Mouse (Mus musculus) midbrain, embryonic 12.5 days (tissue): ENCODE measurements at regions not wholly inside any gene's neighbourhood (a gene's known extent, or its start where the extent isn't known, plus 50 kb on each side); places are given as distances from the start of the nearest gene placed in this dataset.

Experiments
- ATAC-seq: fragments of 200-750 bp; cut with Nextera tagmentation; 2 replicates; pipeline ENCODE4 v1.8.0; 2017; ENCODE audit warnings: low read depth, moderate TSS enrichment, moderate library complexity; ENCODE audit not compliant: low FRiP score
- H3K27ac ChIP-seq: fragments of 300-500 bp; sonication (generic); replicated peaks from 2 replicates; pipeline ENCODE4 v1.5.1; 2016; ENCODE audit warnings: mild to moderate bottlenecking
- H3K27me3 ChIP-seq: fragments of 300-500 bp; sonication (generic); 2 replicates; pipeline ENCODE4 v1.6.1; 2016; ENCODE audit warnings: mild to moderate bottlenecking
- H3K36me3 ChIP-seq: fragments of 300-500 bp; sonication (generic); 2 replicates; pipeline ENCODE4 v1.6.1; 2016
- H3K4me1 ChIP-seq: fragments of 300-500 bp; sonication (generic); 2 replicates; pipeline ENCODE4 v1.6.1; 2016
- H3K4me2 ChIP-seq: fragments of 300-500 bp; sonication (generic); replicated peaks from 2 replicates; pipeline ENCODE4 v1.6.1; 2016; ENCODE audit warnings: mild to moderate bottlenecking, moderate library complexity
- H3K4me3 ChIP-seq: fragments of 300-500 bp; sonication (generic); 2 replicates; pipeline ENCODE4 v1.5.1; 2016; ENCODE audit warnings: mild to moderate bottlenecking
- H3K9ac ChIP-seq: fragments of 300-500 bp; sonication (generic); replicated peaks from 2 replicates; pipeline ENCODE4 v1.6.1; 2016; ENCODE audit warnings: mild to moderate bottlenecking, moderate library complexity
- H3K9me3 ChIP-seq: fragments of 300-500 bp; sonication (generic); 2 replicates; pipeline ENCODE4 v1.6.1; 2016; ENCODE audit warnings: mild to moderate bottlenecking
- WGBS: fragments of 180-500 bp; shearing (Covaris S2); methylation state at CpG from one replicate; pipeline ENCODE4 v1.1.7; 2016; 5-methylcytosine and 5-hydroxymethylcytosine counted together

DNA sequence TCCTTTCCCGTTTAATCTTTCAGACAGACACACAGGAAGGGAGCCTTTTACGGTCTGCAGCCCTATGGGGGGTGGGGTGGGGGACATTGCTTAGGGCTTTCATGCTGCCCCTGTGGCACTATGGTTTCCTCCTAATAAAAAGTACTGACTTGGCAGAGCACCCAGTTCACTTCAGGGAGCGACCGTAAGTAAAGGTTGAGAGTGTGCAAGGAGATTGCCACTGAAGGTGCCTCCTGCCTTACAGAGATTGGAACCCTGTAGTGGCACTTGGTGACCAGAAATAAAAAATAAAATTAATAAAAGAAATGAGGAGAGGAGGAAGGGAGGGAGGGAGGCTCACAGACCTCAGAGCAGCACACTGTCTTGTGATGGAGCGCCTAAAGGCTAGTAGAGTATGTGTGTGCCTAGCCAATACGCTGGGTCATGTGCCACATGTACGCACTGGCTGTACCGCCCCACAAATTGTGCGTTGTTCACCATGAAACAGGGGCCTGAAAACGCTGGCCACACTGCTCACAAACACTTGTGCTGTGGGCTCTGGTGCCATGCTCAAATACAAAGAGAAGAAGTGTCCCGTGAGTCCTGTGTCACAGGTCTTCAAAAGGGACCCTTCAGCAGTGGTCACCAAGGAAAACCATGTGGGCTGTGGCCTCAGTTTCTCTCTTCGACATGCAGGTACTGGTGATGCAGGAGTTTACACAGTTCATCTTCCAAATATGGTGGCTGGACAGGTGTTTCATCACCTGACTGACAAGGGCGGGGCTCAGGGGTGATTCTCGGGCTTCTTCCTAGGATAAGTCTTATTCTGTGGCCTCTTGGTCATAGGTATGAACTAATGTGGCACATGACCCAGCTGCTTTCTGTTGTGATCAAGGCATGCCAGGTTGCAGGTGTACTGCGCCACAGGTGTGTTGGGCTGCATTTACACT is 250.5 kb upstream of the Irx4 start:
- Histone ChIP-seq H3K4me1 (no peaks in the 10 kb centered on the region), H3K36me3 (no peaks in the 10 kb centered on the region), H3K4me3 (no peak overlapping the region), H3K9me3 (no peaks in the 10 kb centered on the region), H3K4me2 (peak overlapping the region; percentile 6; the same call in 1 of the 2 replicates), H3K27ac (no peak overlapping the region), H3K9ac (no peak overlapping the region), H3K27me3 (peaks cover 27% of the 10 kb centered on the region)
- 86% methylated on average over 15 of the region's 15 CpGs for WGBS
- ATAC-seq, result no peak

DNA sequence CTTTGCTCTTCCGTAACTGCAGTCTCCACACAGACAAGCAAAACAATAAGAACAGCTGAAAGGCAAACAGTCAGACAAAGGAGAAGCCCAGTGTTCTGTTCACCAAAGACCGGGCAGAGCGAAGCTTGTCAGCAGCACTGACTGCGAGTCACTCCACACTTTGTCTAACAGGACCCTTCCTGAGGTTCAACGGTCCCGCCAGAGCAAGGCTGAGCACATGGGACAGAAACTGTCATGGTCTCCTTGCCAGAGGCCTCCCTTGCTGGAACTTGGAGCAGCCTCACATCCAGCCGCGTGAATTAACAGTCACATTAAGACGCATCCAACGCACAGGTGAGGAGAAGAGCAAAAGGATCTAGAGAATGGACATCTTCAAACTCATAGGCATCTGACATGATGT is 241.1 kb upstream of the Irx4 start:
- Histone ChIP-seq H3K9ac (no peak overlapping the region), H3K27ac (no peak overlapping the region), H3K36me3 (no peaks in the 10 kb centered on the region), H3K4me1 (peaks cover 6% of the 10 kb centered on the region; the same call in 1 of the 2 replicates), H3K4me3 (no peak overlapping the region), H3K9me3 (no peaks in the 10 kb centered on the region), H3K27me3 (peaks cover 28% of the 10 kb centered on the region), H3K4me2 (no peak overlapping the region)
- no peak for ATAC-seq
- 66% methylated on average over 10 of the region's 10 CpGs for WGBS

DNA sequence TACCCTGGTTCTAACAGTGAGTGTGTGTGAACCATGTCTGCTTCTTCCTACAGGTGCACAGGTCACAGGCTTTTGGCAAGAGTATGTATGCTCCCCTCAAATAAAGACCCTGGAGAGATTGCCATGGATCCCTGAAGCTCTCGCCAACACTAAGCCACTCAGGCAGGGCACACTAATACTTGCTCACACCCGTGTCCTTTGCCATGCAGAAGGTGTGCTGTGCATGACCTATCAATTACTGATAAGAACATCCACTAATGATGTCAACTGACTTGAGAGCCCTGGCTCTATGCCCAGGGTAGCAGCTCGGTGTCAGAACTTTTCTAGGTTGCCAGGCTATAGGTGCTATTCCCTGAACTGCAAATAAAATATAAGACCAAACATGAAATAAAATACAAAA is 229.1 kb upstream of the Irx4 start:
- H3K27me3 ChIP-seq, result peaks cover 50% of the 10 kb centered on the region
- no peak for ATAC-seq

DNA sequence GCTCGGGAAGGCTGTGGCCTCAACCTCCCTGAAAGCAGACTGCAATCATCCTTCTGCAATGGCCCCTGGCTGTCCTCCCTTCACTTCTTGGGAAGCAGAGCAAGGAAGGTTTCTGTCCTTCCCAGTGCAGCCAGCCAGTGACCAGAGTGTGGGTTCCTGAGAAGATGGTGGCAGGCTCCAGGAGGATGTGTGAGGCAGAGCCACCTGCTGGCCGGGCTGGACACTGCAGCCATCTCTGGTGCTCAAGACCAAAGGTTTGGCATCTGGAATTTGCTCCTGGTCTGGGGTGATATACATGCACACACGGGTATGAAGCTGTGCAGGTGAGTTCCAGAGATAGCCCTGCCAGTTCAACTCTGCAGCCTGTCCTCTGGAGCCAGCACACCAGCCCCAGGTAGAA is 227.2 kb upstream of the Irx4 start:
- peaks cover 31% of the 10 kb centered on the region for H3K4me1 ChIP-seq
- no peak overlapping the region for H3K4me2 ChIP-seq
- H3K9ac ChIP-seq, result no peak overlapping the region
- ATAC-seq, result no peak
- H3K9me3 ChIP-seq, result no peaks in the 10 kb centered on the region
- WGBS, result 23% methylated on average over 3 of the region's 3 CpGs
- peaks cover 63% of the 10 kb centered on the region for H3K27me3 ChIP-seq
- no peaks in the 10 kb centered on the region for H3K36me3 ChIP-seq
- H3K27ac ChIP-seq, result no peak overlapping the region
- no peak overlapping the region for H3K4me3 ChIP-seq

More for the DNA sequence above, 229.1 kb upstream of the Irx4 start:
- Histone ChIP-seq H3K9ac (no peak overlapping the region), H3K27ac (no peak overlapping the region), H3K4me1 (peaks cover 27% of the 10 kb centered on the region), H3K4me2 (no peak overlapping the region), H3K36me3 (no peaks in the 10 kb centered on the region), H3K9me3 (no peaks in the 10 kb centered on the region), H3K4me3 (no peak overlapping the region)
- WGBS, result 82% methylated on average over 3 of the region's 3 CpGs

DNA sequence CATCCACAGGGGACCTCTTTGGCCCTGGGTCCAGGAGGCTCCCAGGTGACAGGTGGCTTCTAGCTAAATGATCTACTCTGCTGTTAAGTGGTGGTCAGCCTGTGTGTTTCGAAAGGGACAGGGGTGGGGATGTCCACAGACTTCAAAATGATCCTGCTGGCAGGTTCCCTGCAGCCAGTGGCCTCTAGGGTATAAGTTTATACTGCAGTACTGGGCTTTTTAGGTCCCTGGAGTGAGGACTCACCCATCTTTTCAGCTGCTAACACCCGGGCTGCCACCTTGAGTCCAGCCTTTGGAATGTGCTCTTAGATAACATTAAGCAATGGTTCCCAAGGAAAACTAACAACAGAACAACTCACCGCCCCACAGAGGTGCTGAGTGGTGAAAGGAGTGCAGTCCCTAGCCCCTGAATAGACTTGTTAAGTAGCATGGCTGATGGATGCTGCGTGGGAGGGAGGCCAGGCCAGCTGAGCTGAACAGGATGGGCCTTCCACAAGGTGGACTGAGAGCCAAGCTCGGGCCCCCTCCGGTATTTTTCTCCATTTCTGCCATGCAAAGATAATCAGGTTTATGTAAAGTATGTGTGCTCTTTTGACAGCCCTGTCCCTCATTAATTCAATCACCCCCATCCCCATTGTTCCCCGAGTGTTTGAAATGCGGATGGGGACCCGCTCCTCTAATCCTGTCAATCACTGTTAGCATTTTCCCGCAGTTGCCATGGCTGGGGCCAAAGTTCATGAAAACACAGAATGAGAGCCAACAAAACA is 226.0 kb upstream of the Irx4 start:
- H3K36me3 ChIP-seq, result no peaks in the 10 kb centered on the region
- peaks cover 75% of the 10 kb centered on the region for H3K27me3 ChIP-seq
- WGBS, result 10% methylated on average over 10 of the region's 10 CpGs
- no peak overlapping the region for H3K4me3 ChIP-seq
- peak overlapping the region; percentile 88 for H3K27ac ChIP-seq
- no peak overlapping the region for H3K9ac ChIP-seq
- peak overlapping the region; percentile 8; the same call in 1 of the 2 replicates for H3K4me2 ChIP-seq
- H3K4me1 ChIP-seq, result peaks cover 31% of the 10 kb centered on the region
- no peaks in the 10 kb centered on the region for H3K9me3 ChIP-seq
- ATAC-seq, result peak; percentile 93

DNA sequence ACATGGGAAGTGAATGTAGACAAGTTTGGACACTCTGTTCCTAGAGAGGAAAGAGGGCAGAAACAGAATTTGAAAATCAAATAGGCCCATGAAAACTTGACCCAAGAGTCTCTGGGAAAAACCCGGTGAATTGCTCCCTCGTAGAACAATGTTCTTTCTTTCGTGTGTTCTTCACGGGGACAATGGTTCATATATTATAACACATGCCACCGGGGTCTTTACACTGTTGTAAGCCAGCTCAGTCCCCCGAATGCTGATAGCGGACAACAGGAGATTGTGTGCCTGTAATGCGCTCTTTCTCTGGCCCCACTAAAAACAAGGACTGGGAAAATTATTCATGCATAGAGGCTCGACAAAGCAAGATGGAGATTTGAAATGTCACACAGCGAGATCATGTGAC is 225.4 kb upstream of the Irx4 start:
- H3K4me1 ChIP-seq, result peaks cover 31% of the 10 kb centered on the region
- H3K27me3 ChIP-seq, result peaks cover 76% of the 10 kb centered on the region
- H3K9ac ChIP-seq, result no peak overlapping the region
- peak overlapping the region; percentile 88 for H3K27ac ChIP-seq
- H3K4me2 ChIP-seq, result no peak overlapping the region
- no peaks in the 10 kb centered on the region for H3K36me3 ChIP-seq
- peak; percentile 79 for ATAC-seq
- no peak overlapping the region for H3K4me3 ChIP-seq
- no peaks in the 10 kb centered on the region for H3K9me3 ChIP-seq
- 18% methylated on average over 10 of the region's 10 CpGs for WGBS

DNA sequence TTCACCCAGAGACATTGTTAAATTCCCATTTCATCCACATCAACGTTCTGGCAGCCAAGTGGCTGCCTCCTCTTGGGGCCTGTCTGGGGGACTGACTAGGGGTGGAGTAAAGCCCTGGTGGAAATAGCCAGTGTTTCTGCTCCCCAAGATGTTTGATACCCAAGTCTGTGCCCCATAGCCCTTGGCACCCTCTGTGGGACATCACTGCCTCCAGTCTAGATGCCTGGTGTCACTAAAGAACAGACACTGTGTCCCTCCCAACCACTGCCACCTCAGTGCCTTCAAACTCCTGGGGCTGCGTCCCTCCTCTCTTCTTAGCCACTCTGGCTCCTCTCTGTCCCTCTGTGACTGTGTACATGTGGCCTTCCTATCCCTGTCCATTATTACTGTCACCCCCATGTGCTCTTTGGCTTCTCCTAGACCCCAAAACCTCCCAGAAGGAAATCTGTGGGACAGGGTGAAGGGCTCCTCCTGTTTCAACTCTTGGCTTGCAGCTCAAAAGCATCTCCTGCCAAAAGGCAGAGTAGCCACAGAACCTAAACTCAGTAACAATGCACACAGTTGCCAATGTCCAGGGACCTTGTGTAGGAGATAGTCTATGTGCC is 224.8 kb upstream of the Irx4 start:
- peak overlapping the region; percentile 88 for H3K27ac ChIP-seq
- peaks cover 76% of the 10 kb centered on the region for H3K27me3 ChIP-seq
- H3K4me3 ChIP-seq, result no peak overlapping the region
- WGBS, result 36% methylated on average over 2 of the region's 2 CpGs
- no peak overlapping the region for H3K9ac ChIP-seq
- H3K9me3 ChIP-seq, result no peaks in the 10 kb centered on the region
- peak; percentile 14; the same call in 1 of the 2 replicates for ATAC-seq
- H3K36me3 ChIP-seq, result no peaks in the 10 kb centered on the region
- peaks cover 31% of the 10 kb centered on the region for H3K4me1 ChIP-seq
- H3K4me2 ChIP-seq, result peak overlapping the region; percentile 14; the same call in 1 of the 2 replicates

DNA sequence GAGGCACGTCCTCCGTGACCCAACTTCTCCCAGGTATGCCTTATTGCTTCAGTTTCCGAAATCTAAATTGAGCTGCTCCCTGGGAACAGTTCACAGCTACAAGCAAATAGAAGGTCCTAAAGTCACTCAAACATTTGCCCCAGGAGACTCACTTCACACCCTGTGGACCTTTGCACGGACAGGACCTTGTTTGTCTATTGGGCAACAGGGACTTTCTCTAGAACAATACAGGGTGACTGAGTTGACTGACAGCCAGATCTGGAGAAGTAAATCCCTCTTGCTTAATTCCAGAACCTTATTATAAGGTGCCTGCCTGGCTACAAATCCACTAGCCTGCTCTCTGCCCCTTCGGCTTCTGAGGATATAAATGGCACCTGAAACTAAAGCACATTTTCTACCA is 220.5 kb upstream of the Irx4 start:
- Histone ChIP-seq H3K36me3 (no peaks in the 10 kb centered on the region), H3K27ac (no peak overlapping the region), H3K4me2 (no peak overlapping the region), H3K4me3 (no peak overlapping the region), H3K27me3 (peaks cover 78% of the 10 kb centered on the region), H3K9ac (no peak overlapping the region), H3K4me1 (peaks cover 34% of the 10 kb centered on the region), H3K9me3 (0 out of 2 replicates have a peak, but pooled peaks cover 4% of the 10 kb centered on the region)
- no peak for ATAC-seq
- 81% methylated on average over 5 of the region's 5 CpGs for WGBS

DNA sequence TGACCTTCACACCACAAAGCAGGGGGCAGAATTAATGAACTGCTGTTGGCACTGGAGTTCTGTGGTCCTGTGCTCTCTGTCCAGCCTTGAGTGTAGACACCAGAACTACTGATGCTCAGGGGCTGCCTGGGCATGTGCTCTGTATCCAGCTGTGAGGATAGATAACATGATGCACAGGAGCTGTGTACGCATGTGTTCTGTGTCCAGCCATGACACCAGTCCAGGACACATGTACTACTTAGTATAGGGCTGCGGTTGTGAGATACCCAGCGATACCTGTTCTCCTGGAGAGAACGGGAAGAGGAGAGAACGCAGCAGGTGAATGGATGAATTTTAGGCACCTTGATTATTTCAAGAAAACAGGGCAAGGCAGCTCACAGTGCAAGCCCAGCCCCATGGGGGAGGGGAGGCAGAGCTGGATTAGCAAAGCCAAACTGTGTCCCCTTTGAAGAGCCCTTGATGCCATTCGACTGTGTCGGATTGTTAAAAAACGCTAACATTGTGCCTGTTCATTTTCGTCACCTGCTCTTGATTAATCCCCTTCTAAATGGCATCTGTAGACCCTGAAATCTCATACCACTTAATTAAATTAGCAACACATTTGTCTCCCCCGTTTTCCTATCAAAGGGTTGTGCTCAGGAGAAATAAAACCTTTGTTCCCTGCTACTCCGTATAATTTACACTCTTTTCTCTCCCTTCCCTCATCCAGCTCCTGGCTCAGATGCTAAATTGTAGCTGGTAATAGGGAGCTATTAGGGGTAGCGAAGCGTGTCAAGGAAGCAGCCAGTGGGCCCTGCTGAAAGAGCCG is 218.8 kb upstream of the Irx4 start:
- Histone ChIP-seq H3K4me2 (peak overlapping the region; percentile 21), H3K9ac (no peak overlapping the region)

DNA sequence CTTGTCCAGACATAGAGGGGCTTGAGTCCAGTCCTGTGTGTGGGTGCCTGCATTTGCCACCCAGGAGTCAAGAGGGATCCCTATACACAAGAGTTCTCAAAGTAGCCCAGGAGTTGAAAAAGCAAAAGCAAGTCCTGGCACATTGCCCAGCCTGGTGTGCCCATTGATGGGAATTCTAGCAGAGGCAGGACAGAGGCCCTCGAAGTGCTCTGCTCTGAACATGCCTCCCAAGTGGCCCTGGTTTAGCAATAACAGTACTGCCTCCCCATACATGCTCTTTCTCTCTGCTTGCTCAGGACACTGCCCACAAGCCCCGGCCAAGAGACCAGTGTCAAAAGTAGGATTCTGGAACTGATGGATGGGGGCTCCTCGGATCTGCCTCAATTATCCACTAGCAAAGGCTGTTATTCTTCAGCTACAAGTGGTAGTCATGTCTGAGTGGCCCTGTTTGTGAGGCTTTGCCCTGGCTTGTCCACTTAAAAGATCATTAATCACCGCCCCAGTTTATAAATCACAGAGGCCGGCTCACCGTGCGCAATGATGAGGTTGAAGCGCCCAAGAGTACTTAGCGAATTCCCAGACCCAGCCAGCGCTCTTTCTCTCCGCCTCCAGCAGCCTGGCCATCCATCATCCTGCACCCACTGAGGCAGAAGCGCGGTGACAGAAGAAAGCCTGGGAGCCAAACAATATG is 190.3 kb upstream of the Irx4 start:
- no peaks in the 10 kb centered on the region for H3K36me3 ChIP-seq
- H3K4me3 ChIP-seq, result no peak overlapping the region
- 59% methylated on average over 13 of the region's 13 CpGs for WGBS
- H3K9ac ChIP-seq, result no peak overlapping the region
- no peak for ATAC-seq
- H3K4me1 ChIP-seq, result peaks cover 16% of the 10 kb centered on the region
- peaks cover 57% of the 10 kb centered on the region for H3K27me3 ChIP-seq
- no peak overlapping the region for H3K4me2 ChIP-seq
- H3K9me3 ChIP-seq, result no peaks in the 10 kb centered on the region
- no peak overlapping the region for H3K27ac ChIP-seq

More for the DNA sequence above, 218.8 kb upstream of the Irx4 start:
- WGBS, result 26% methylated on average over 14 of the region's 14 CpGs
- Histone ChIP-seq H3K27me3 (peaks cover 72% of the 10 kb centered on the region), H3K36me3 (no peaks in the 10 kb centered on the region), H3K4me3 (no peak overlapping the region), H3K4me1 (peaks cover 20% of the 10 kb centered on the region), H3K9me3 (0 out of 2 replicates have a peak, but pooled peaks cover 4% of the 10 kb centered on the region), H3K27ac (peak overlapping the region; percentile 61)
- ATAC-seq, result peak; percentile 88

DNA sequence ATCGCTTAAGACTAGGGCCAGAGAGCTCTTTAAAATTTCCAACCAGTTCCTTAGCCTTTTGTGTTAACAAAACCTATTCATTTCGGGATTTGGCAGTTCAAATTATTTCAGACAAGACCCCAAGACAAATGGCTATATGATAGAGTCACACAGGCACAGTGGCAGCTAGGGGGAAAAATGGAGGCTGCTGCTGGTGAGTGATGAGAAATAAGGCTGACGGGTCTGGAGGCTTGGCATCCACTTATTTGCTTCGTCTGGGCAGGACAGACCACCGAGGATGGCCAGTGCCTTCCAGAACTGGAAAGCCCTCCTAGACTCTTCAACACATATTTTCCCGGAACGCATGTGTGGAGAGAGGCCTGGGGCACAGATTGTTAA is 189.8 kb upstream of the Irx4 start:
- H3K4me1 ChIP-seq, result peaks cover 16% of the 10 kb centered on the region
- no peak overlapping the region for H3K27ac ChIP-seq
- no peak overlapping the region for H3K4me3 ChIP-seq
- no peak for ATAC-seq
- 39% methylated on average over 7 of the region's 7 CpGs for WGBS
- H3K27me3 ChIP-seq, result peaks cover 53% of the 10 kb centered on the region
- no peaks in the 10 kb centered on the region for H3K36me3 ChIP-seq
- no peak overlapping the region for H3K4me2 ChIP-seq
- H3K9me3 ChIP-seq, result no peaks in the 10 kb centered on the region
- no peak overlapping the region for H3K9ac ChIP-seq
